Mouse (Mus musculus) lung, postnatal 10 days (tissue): ENCODE measurements at regions not wholly inside any gene's neighbourhood (a gene's known extent, or its start where the extent isn't known, plus 50 kb on each side); places are given as distances from the start of the nearest gene placed in this dataset.

Experiments used
- DNase-seq: peaks from one replicate; pipeline ENCODE4 v3.0.0; 2021

- DNase-seq, result peak; percentile 64
Measured at GRCm38 (mm10) chr2:148622216-148622615, 50.2 kb upstream of the Nxt1 start.

- DNase-seq, result no peak
Measured at GRCm38 (mm10) chr2:148611911-148612310, 60.5 kb upstream of the Nxt1 start.

- no peak for DNase-seq
Measured at GRCm38 (mm10) chr2:148605425-148605930, 66.9 kb upstream of the Nxt1 start.

GRCm38 (mm10) chr2:148603951-148604350, 68.5 kb upstream of the Nxt1 start:
- DNase-seq, result peak; percentile 50

GRCm38 (mm10) chr2:148603315-148603714, 69.1 kb upstream of the Nxt1 start:
- peak; percentile 19 for DNase-seq

GRCm38 (mm10) chr2:148599498-148599897, 72.9 kb upstream of the Nxt1 start:
- DNase-seq, result no peak

- DNase-seq, result no peak
Measured at GRCm38 (mm10) chr2:148596966-148597365, 75.4 kb upstream of the Nxt1 start.

GRCm38 (mm10) chr2:148585721-148586335, 86.6 kb upstream of the Nxt1 start:
- DNase-seq, result no peak

GRCm38 (mm10) chr2:148582208-148582607, 90.2 kb upstream of the Nxt1 start:
- DNase-seq, result no peak

- no peak for DNase-seq
Measured at GRCm38 (mm10) chr2:148581666-148582065, 90.7 kb upstream of the Nxt1 start.

- peak; percentile 68 for DNase-seq
Measured at GRCm38 (mm10) chr2:148580286-148580966, 92.0 kb upstream of the Nxt1 start.

- DNase-seq, result no peak
Measured at GRCm38 (mm10) chr2:148579564-148579963, 92.8 kb upstream of the Nxt1 start.

- no peak for DNase-seq
Measured at GRCm38 (mm10) chr2:148579027-148579426, 93.4 kb upstream of the Nxt1 start.

GRCm38 (mm10) chr2:148578176-148578575, 94.2 kb upstream of the Nxt1 start:
- DNase-seq, result peak; percentile 56

GRCm38 (mm10) chr2:148575433-148575832, 97.0 kb upstream of the Nxt1 start:
- DNase-seq, result no peak

GRCm38 (mm10) chr2:148572165-148572564, 100.2 kb upstream of the Nxt1 start:
- peak; percentile 78 for DNase-seq

GRCm38 (mm10) chr2:148571616-148572015, 100.8 kb upstream of the Nxt1 start:
- DNase-seq, result no peak

GRCm38 (mm10) chr2:148571018-148571417, 101.4 kb upstream of the Nxt1 start:
- no peak for DNase-seq

GRCm38 (mm10) chr2:148567930-148568481, 104.4 kb upstream of the Nxt1 start:
- peak; percentile 45 for DNase-seq

GRCm38 (mm10) chr2:148563390-148563789, 109.0 kb upstream of the Nxt1 start:
- no peak for DNase-seq

- no peak for DNase-seq
Measured at GRCm38 (mm10) chr2:148562041-148562440, 110.4 kb upstream of the Nxt1 start.

- no peak for DNase-seq
Measured at GRCm38 (mm10) chr2:148560013-148560773, 112.2 kb upstream of the Nxt1 start.

GRCm38 (mm10) chr2:148559376-148559775, 113.0 kb upstream of the Nxt1 start:
- no peak for DNase-seq
